Mouse (Mus musculus): ENCODE data around the gene Arl6.

Arl6 gene

DNA sequence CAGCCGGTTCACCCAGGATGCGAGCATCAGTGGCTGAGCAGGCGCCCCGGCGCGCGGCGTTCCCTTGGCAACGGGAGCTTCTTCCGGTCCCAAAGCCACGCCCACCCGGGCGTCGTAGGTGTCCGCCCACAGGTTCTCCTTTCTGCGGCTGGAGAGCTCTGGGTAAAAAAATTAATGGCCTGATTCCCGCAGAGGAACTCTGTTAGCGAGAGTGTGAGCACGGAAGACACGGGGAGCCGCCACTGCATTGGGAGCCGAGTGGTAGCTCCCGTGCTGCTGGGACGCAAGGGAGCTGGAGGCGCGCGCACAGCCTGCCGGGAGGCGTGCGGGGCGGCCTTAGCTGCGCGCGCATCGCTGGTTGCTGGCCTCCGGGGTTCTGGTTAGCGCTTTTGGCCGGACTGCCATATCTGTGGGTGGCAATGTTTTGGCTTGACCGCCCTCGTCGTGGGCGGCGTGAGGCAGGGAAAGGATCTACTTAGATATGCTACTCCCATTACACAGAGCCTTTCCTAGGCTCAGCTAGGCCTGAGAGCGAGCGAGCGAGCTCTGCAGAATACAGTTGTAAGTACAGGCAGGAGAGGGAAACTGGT is at the start of gene Arl6:
Gene Arl6, minus strand, starts transcription at position 290 of the 590 bp plus-strand sequence.
- peak; percentile 93 for DNase-seq (ENCODE audit: low spot score)

GRCm38 (mm10) chr16:59685135-59685534 is 45.9 kb upstream of the Arl6 start:
- no peak for DNase-seq (ENCODE audit: low spot score)

GRCm38 (mm10) chr16:59683434-59683833 is 44.2 kb upstream of the Arl6 start:
- peak; percentile 9 for DNase-seq (ENCODE audit: low spot score)

DNA sequence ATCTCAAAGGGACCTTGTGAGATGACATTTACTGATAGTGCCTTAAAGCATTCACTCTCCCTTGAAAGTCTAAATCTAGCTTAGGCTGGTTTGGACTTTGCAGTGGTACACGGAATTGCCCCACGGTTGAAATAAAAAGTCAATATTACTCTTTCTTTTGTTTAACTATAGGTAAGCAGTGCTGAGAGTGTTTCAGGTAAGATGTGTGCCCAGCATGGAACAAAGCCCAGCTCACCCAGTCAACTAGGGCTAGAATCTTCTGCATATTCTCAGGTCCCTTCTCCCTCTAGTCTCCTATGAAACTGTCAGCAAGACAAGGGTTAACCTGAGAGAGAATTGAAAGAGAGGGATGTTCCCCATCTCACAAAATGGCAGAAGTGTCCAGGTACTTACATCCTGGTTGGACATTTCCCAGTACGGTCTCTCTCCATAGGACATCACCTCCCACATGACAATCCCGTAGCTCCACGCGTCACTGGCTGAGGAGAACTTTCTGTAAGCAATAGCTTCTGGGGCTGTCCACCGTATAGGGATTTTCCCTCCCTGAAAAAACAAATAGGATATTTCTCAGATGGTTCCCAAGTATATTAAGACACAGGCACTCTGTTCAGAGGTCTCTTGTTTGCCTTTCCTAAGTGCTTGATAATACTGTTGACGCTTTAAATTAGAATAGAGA is 43.2 kb upstream of the Arl6 start:
- no peak for DNase-seq (ENCODE audit: low spot score)

DNA sequence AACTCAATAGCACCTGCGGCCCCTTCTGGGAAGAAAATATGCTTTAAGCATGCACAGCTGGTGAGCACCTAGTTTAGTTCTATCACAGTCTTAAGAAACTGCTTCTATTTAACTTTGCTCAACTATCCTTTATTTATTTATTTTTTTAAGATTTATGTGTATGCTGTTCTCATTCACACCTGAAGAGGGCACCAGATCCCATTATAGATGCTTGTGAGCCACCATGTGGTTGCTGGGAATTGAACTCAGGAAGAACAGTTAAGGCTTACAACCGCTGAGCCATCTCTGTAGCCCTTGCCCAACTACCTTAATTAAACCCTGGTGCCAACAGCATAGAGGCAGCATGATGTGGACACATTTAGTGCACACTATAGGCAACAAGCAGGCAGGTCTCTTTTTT is 27.7 kb upstream of the Arl6 start:
- DNase-seq (ENCODE audit: low spot score), result no peak

DNA sequence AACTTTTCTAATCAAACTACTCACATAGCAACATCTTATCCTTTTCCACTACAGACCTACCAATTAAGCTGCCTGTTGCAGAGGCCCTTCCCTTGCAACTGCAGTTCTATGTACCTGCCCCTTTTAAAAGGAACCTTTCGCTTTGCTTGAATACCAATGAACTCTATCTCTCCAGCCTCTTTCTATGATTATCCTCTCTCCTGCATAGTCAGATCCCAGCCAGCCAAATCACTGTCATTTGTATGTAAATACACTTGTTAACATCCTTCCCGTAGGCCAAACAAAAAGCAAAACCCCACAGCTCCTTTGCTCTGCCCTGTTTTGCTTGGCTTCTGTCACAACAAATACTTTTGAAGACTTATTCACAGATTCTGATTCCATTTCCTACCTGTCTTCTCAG is 4.6 kb upstream of the Arl6 start:
- no peak for DNase-seq (ENCODE audit: low spot score)

DNA sequence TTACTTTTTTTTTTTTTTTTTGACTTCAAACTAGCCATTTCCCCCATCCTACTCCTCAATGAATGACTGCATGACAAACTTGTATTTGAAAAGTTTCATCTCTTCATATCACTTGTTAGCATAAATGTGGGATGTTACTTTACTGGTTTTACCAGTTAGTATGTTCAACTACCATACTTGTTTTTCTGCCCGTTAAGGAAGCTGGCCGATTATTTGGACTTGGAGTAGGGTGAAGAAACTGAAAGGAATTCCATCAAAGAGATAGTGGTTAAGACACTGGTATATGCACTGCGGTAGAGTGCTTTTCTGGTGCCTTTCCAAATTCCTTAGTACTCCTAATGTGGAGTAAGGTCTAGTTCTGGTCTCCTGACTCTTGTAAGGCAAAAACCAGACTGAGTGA is 794 bp upstream of the Arl6 start:
- DNase-seq (ENCODE audit: low spot score), result no peak

DNA sequence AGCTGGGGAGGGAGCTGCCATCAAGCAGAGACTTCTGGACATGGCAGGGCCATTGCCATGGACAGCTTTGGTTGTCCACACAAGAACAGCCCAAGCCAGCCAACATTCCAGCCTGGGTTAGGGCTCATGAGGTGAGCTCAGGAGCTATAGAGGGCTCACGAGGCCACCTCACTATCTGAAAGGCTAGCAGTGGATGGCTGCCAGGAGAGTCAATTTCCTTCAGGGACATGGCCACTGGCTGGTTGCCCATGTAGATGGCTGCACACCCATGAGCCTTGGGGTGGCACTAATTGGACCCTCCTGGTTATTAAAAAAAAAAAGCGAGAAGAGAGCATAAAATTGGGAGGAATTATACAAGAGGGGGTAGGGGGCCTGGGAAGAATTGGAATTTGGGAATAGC is 4.6 kb downstream of the Arl6 start:
- DNase-seq (ENCODE audit: low spot score), result no peak

DNA sequence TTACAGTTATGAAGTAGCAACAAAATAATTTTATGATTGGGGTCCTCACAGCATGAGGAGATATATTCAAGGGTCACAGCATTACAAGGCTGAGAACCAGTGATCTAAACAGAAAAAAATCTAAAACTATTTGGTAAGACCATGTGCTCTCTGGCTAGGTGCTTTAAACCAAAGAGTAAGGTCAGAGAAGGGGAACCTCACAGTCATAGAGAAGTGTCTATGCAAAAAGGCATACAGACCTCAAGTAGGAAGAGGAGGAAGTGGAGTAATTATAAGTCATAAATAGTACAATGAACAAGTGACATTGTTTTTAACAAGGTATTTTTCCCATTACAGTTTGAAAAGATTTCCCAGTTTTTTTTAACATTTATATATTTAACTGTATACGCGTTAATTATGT is 17.6 kb downstream of the Arl6 start:
- DNase-seq (ENCODE audit: low spot score), result no peak

DNA sequence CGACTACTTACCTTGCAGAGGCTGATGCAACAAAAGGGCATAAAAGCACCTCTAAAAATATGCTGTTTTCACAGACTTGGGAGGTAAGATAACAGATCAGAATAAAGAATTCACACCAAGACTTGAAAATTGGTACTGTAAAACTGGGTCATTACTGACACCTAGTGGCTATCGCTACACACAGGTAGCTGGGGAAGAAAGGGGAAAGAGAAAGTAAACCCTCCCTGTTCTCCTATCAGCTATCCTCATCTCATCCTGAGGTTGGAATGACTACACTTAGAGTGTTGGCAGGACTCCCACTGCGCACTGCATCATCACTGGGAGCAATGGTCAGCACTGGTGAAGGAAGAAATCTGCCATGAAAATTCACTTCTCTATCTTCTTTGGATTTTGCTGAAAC is 22.0 kb downstream of the Arl6 start:
- DNase-seq (ENCODE audit: low spot score), result no peak

DNA sequence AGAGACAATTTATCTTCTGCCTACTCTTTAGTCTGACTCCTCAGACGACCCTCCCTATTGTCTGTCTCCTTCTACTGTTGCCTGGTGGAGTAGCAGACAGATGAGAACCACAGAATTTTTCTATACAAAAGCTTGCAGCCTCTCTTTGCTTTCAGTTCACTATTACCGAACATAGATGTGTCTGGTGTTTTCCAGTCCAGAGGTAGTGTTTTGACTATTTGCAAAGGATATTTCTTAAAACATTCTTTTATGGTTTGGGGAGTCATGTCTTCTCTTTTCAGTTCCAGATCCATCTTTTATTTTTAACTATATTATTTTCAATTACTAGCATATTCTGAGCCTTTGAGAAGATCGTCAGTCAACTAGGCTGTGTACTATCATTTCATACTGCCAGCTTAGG is 23.5 kb downstream of the Arl6 start:
- DNase-seq (ENCODE audit: low spot score), result no peak

GRCm38 (mm10) chr16:59610750-59611149 is 28.4 kb downstream of the Arl6 start:
- DNase-seq (ENCODE audit: low spot score), result no peak

GRCm38 (mm10) chr16:59604078-59604781 is 35.0 kb downstream of the Arl6 start:
- no peak for DNase-seq (ENCODE audit: low spot score)

GRCm38 (mm10) chr16:59600311-59601251 is 38.6 kb downstream of the Arl6 start, which contains the start of gene Crybg3:
TSS of gene Crybg3 (minus strand) at chr16:59600979.
- peak; percentile 73 for DNase-seq (ENCODE audit: low spot score)

- DNase-seq (ENCODE audit: low spot score), result no peak
Measured at GRCm38 (mm10) chr16:59599411-59600265, 39.6 kb downstream of the Arl6 start.

GRCm38 (mm10) chr16:59598997-59599396 is 40.2 kb downstream of the Arl6 start:
- no peak for DNase-seq (ENCODE audit: low spot score)

DNA sequence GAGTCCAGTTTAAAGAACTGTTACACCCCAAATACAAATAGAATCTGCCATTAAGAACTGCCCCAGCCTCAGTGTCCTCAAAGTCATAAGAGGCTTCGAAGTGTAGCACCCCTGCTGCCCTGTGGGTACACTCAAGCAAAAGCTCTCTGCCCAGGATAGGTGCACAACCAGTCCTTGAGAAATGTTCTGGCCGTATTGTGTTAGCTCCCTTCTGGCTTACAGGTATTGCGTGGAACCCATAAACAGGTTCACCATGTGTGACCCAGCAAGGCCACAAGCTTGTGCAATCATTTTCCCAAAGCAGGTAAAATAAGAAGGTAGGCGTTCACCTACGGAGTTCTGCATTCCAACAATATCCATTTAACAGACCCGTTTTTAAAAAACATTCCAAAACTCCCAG is 41.9 kb downstream of the Arl6 start:
- no peak for DNase-seq (ENCODE audit: low spot score)

DNA sequence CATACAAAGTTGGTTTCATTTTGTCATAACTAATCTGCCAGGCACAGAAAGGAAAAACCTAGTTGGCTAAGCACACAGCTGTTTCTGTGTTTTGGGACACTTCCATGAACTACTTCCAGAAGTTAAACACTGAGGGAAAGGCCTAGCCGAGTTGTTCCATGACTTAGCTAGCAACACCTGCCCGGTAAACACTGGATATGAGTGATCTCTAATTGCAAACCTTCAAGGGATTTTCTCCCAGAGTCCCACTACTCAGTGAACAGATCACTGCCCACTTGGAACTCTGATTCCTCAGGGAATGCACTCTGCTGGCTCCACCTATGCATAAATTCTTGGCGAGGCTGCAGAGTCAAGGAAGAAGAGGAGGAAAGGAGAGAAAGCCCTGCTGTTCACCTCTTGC is 44.5 kb downstream of the Arl6 start:
- DNase-seq (ENCODE audit: low spot score), result no peak

DNA sequence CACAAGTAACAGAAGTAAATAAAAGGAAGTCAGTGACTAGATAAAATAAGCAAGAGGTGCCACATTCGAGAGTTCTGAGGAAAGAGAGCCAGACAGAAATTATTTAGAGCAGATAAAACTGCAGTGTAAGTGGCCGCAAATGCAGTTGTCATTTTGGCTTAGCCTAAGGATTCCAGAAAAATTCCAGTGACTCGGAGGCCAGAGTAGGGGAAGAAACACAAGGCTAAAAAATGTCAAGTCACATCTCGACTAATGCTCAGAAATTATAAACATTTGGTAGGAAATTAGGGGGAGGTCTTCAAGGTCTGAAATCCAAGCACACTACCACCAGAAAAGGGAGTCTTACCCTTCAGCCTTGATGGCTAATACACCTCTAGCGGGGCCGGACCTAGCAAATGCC is 48.4 kb downstream of the Arl6 start:
- no peak for DNase-seq (ENCODE audit: low spot score)

- no peak for DNase-seq (ENCODE audit: low spot score)
Measured at GRCm38 (mm10) chr16:59588351-59589025, 50.7 kb downstream of the Arl6 start.

DNA sequence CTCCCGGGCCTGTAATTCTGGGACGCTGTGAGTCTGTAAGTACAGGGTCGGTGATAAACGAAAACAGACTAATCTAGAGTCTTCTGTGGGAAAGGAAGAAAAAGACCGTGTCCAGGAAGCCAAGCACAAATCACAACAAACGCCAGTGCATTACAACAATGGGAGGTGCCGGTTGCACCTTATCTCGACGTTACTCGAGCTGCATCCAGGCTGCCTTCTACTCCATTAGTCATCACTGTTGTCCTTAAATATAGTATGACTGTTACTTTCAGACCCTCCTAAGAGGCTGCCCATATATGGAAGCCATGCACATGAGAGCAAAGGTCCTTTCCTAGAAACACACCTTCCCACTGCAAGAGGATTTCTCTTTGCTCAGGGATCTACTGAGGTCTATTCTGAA is 51.4 kb downstream of the Arl6 start:
- DNase-seq (ENCODE audit: low spot score), result no peak

Data from yolk sac, embryonic 10.5 days (tissue).